Mouse (Mus musculus): ENCODE data around the gene Guca1b.
"Not testable (repeated sequence)": the region's sequence is repeated elsewhere in the genome, so short reads cannot be mapped to it uniquely, and the experiment has no call there.

Gene Guca1b

GRCm38 (mm10) chr17:47420195-47420594 is 35.0 kb downstream of the Guca1b start:
- DNase-seq, result no peak

GRCm38 (mm10) chr17:47421566-47421965 is 36.4 kb downstream of the Guca1b start:
- DNase-seq, result no peak

- not testable (repeated sequence) for DNase-seq
Observed at GRCm38 (mm10) chr17:47422616-47423015, 37.4 kb downstream of the Guca1b start.

- DNase-seq, result no peak
Observed at GRCm38 (mm10) chr17:47424186-47424585, 39.0 kb downstream of the Guca1b start.

- DNase-seq, result no peak
Observed at GRCm38 (mm10) chr17:47427316-47427715, 42.1 kb downstream of the Guca1b start.

GRCm38 (mm10) chr17:47428831-47429304 is 43.7 kb downstream of the Guca1b start:
- DNase-seq, result no peak

GRCm38 (mm10) chr17:47430815-47431214 is 45.6 kb downstream of the Guca1b start:
- no peak for DNase-seq

GRCm38 (mm10) chr17:47436156-47436906 is 51.1 kb downstream of the Guca1b start, which contains the start of gene AI661453:
Gene AI661453, plus strand, starts transcription at chr17:47436615.
- DNase-seq, result no peak

- no peak for DNase-seq
Observed at GRCm38 (mm10) chr17:47436907-47437547, 51.8 kb downstream of the Guca1b start, which contains the start of gene 1700001C19Rik. Gene 1700001C19Rik, minus strand, starts transcription at chr17:47437376.

GRCm38 (mm10) chr17:47438611-47439010 is 53.4 kb downstream of the Guca1b start:
- no peak for DNase-seq

GRCm38 (mm10) chr17:47439396-47440028 is 54.3 kb downstream of the Guca1b start:
- no peak for DNase-seq

- no peak for DNase-seq
Observed at GRCm38 (mm10) chr17:47440359-47440890, 55.2 kb downstream of the Guca1b start.

- DNase-seq, result no peak
Observed at GRCm38 (mm10) chr17:47441296-47442051, 56.3 kb downstream of the Guca1b start.

GRCm38 (mm10) chr17:47442271-47442670 is 57.1 kb downstream of the Guca1b start:
- no peak for DNase-seq

All from right cerebral cortex, postnatal 4 days (tissue).